Mouse (Mus musculus): Measurements from ENCODE around the gene Ube2t. TPM values are rescaled to one million over a fixed set of nuclear protein-coding genes. Genes with fewer than 3 reads are reported as not detected.

Ube2t gene
- total and polyA plus RNA-seq, 3 experiments: 3.2 to 5.9 (median 5.9) TPM

GRCm38 (mm10) chr1:135005696-135006095 is 43.3 kb downstream of the Ube2t start:
- no peak overlapping the region for H3K9ac ChIP-seq (ENCODE audit: low read depth, low read length)
- H3K4me3 ChIP-seq: no peak overlapping the region
- WGBS: 33% methylated on average over 7 of the region's 7 CpGs
- H3K27ac ChIP-seq: peak overlapping the region; percentile 62
- H3K4me1 ChIP-seq (ENCODE audit: control insufficient read depth, insufficient read depth, low read length): peaks cover 3% of the 10 kb centered on the region
- DNase-seq: peak in 1 of 2 experiments; percentile 33
- H3K36me3 ChIP-seq (ENCODE audit: control insufficient read depth, insufficient read depth, low read length): no peaks in the 10 kb centered on the region
- intact Hi-C loops (cut with DNase I): no loop called here
- TF ChIP-seq CTCF (IDR thresholded peaks at IDR 0.05): no peak
- no peak for TF ChIP-seq POLR2A (IDR thresholded peaks at IDR 0.05; ENCODE audit: insufficient read depth, low read depth, low read length)
- TF ChIP-seq EP300 (IDR thresholded peaks at IDR 0.05; ENCODE audit: insufficient read depth, low read depth, low read length): no peak
- no peaks in the 10 kb centered on the region for H3K79me2 ChIP-seq (replicated peaks; ENCODE audit: control insufficient read depth, insufficient read depth, low read length)
- no peaks in the 10 kb centered on the region for H3K27me3 ChIP-seq (ENCODE audit: control insufficient read depth, insufficient read depth, low read length)

- H3K36me3 ChIP-seq (ENCODE audit: control insufficient read depth, insufficient read depth, low read length): no peaks in the 10 kb centered on the region
- intact Hi-C loops (cut with DNase I): loop anchor here (5.0 kb wide), 1 partner anchor 87 kb away; no protein-coding TSS in a partner anchor
- H3K27me3 ChIP-seq (ENCODE audit: control insufficient read depth, insufficient read depth, low read length): no peaks in the 10 kb centered on the region
- 56% methylated on average over 3 of the region's 3 CpGs for WGBS
- H3K27ac ChIP-seq: no peak overlapping the region; the same call in 1 of the 2 replicates
- H3K4me3 ChIP-seq: no peak overlapping the region
- no peak for DNase-seq
- TF ChIP-seq POLR2A (IDR thresholded peaks at IDR 0.05; ENCODE audit: insufficient read depth, low read depth, low read length) (no peak), EP300 (IDR thresholded peaks at IDR 0.05; ENCODE audit: insufficient read depth, low read depth, low read length) (no peak), CTCF (IDR thresholded peaks at IDR 0.05) (no peak)
- no peaks in the 10 kb centered on the region for H3K79me2 ChIP-seq (replicated peaks; ENCODE audit: control insufficient read depth, insufficient read depth, low read length)
- no peak overlapping the region for H3K9ac ChIP-seq (ENCODE audit: low read depth, low read length)
- H3K4me1 ChIP-seq (ENCODE audit: control insufficient read depth, insufficient read depth, low read length): peaks cover 3% of the 10 kb centered on the region
Measured at GRCm38 (mm10) chr1:135009833-135010232, 47.5 kb downstream of the Ube2t start.

GRCm38 (mm10) chr1:135011912-135012311 is 49.5 kb downstream of the Ube2t start:
- DNase-seq: no peak
- no peak overlapping the region for H3K9ac ChIP-seq (ENCODE audit: low read depth, low read length)
- no peak for TF ChIP-seq CTCF (IDR thresholded peaks at IDR 0.05)
- TF ChIP-seq POLR2A (IDR thresholded peaks at IDR 0.05; ENCODE audit: insufficient read depth, low read depth, low read length): no peak
- no peak for TF ChIP-seq EP300 (IDR thresholded peaks at IDR 0.05; ENCODE audit: insufficient read depth, low read depth, low read length)
- peaks cover 6% of the 10 kb centered on the region for H3K4me1 ChIP-seq (ENCODE audit: control insufficient read depth, insufficient read depth, low read length)
- no peak overlapping the region for H3K4me3 ChIP-seq
- H3K36me3 ChIP-seq (ENCODE audit: control insufficient read depth, insufficient read depth, low read length): no peaks in the 10 kb centered on the region
- no peaks in the 10 kb centered on the region for H3K27me3 ChIP-seq (ENCODE audit: control insufficient read depth, insufficient read depth, low read length)
- H3K27ac ChIP-seq: no peak overlapping the region
- WGBS: 87% methylated on average over 5 of the region's 5 CpGs
- intact Hi-C loops (cut with DNase I): loop anchor here (5.0 kb wide), 1 partner anchor 85 kb away; no protein-coding TSS in a partner anchor
- H3K79me2 ChIP-seq (replicated peaks; ENCODE audit: control insufficient read depth, insufficient read depth, low read length): no peaks in the 10 kb centered on the region

GRCm38 (mm10) chr1:135012472-135012871 is 50.1 kb downstream of the Ube2t start:
- H3K36me3 ChIP-seq (ENCODE audit: control insufficient read depth, insufficient read depth, low read length): no peaks in the 10 kb centered on the region
- H3K27me3 ChIP-seq (ENCODE audit: control insufficient read depth, insufficient read depth, low read length): no peaks in the 10 kb centered on the region
- no peak for DNase-seq
- peaks cover 8% of the 10 kb centered on the region for H3K4me1 ChIP-seq (ENCODE audit: control insufficient read depth, insufficient read depth, low read length)
- WGBS: 80% methylated on average over 9 of the region's 9 CpGs
- no peaks in the 10 kb centered on the region for H3K79me2 ChIP-seq (replicated peaks; ENCODE audit: control insufficient read depth, insufficient read depth, low read length)
- intact Hi-C loops (cut with DNase I): loop anchor here (5.0 kb wide), 1 partner anchor 85 kb away; no protein-coding TSS in a partner anchor
- no peak overlapping the region for H3K4me3 ChIP-seq
- no peak overlapping the region for H3K27ac ChIP-seq
- no peak for TF ChIP-seq EP300 (IDR thresholded peaks at IDR 0.05; ENCODE audit: insufficient read depth, low read depth, low read length)
- TF ChIP-seq POLR2A (IDR thresholded peaks at IDR 0.05; ENCODE audit: insufficient read depth, low read depth, low read length): no peak
- no peak for TF ChIP-seq CTCF (IDR thresholded peaks at IDR 0.05)
- H3K9ac ChIP-seq (ENCODE audit: low read depth, low read length): no peak overlapping the region

- DNase-seq: no peak
- Histone ChIP-seq H3K9ac (ENCODE audit: low read depth, low read length) (no peak overlapping the region), H3K27me3 (ENCODE audit: control insufficient read depth, insufficient read depth, low read length) (no peaks in the 10 kb centered on the region), H3K4me1 (ENCODE audit: control insufficient read depth, insufficient read depth, low read length) (peaks cover 15% of the 10 kb centered on the region), H3K36me3 (ENCODE audit: control insufficient read depth, insufficient read depth, low read length) (no peaks in the 10 kb centered on the region), H3K4me3 (no peak overlapping the region), H3K27ac (peak overlapping the region; percentile 42), H3K79me2 (replicated peaks; ENCODE audit: control insufficient read depth, insufficient read depth, low read length) (no peaks in the 10 kb centered on the region)
- 37% methylated on average over 10 of the region's 10 CpGs for WGBS
- TF ChIP-seq CTCF (IDR thresholded peaks at IDR 0.05): no peak
- no peak for TF ChIP-seq EP300 (IDR thresholded peaks at IDR 0.05; ENCODE audit: insufficient read depth, low read depth, low read length)
- no peak for TF ChIP-seq POLR2A (IDR thresholded peaks at IDR 0.05; ENCODE audit: insufficient read depth, low read depth, low read length)
- intact Hi-C loops (cut with DNase I): loop anchor here (5.0 kb wide), 1 partner anchor 82 kb away; no protein-coding TSS in a partner anchor
Measured at GRCm38 (mm10) chr1:135014921-135015445, 52.6 kb downstream of the Ube2t start.

GRCm38 (mm10) chr1:135016907-135017655 is 54.7 kb downstream of the Ube2t start:
- 54% methylated on average over 10 of the region's 10 CpGs for WGBS
- peaks cover 12% of the 10 kb centered on the region for H3K4me1 ChIP-seq (ENCODE audit: control insufficient read depth, insufficient read depth, low read length)
- intact Hi-C loops (cut with DNase I): no loop called here

More at GRCm38 (mm10) chr1:135016907-135017655, 54.7 kb downstream of the Ube2t start:
- H3K27ac ChIP-seq: peak overlapping the region; percentile 62
- H3K27me3 ChIP-seq (ENCODE audit: control insufficient read depth, insufficient read depth, low read length): no peaks in the 10 kb centered on the region
- no peaks in the 10 kb centered on the region for H3K79me2 ChIP-seq (replicated peaks; ENCODE audit: control insufficient read depth, insufficient read depth, low read length)
- TF ChIP-seq CTCF (IDR thresholded peaks at IDR 0.05) (no peak), POLR2A (IDR thresholded peaks at IDR 0.05; ENCODE audit: insufficient read depth, low read depth, low read length) (no peak), EP300 (IDR thresholded peaks at IDR 0.05; ENCODE audit: insufficient read depth, low read depth, low read length) (0 out of 2 replicates have a peak, but pooled peaks have one; percentile 24)
- DNase-seq: no peak
- no peak overlapping the region for H3K4me3 ChIP-seq
- H3K36me3 ChIP-seq (ENCODE audit: control insufficient read depth, insufficient read depth, low read length): no peaks in the 10 kb centered on the region
- H3K9ac ChIP-seq (ENCODE audit: low read depth, low read length): no peak overlapping the region

Data from heart, adult 2 months (tissue).